Mouse (Mus musculus): ENCODE measurements around the gene Gm20518. TPM values are rescaled to one million over a fixed set of nuclear protein-coding genes. Genes with fewer than 3 reads are reported as not detected.
A peak's percentile ranks its signal among the peaks of the same experiment; 100 is the strongest.

Gm20518 gene
- total RNA-seq, 1 experiment from 2014 or later, result 0.30 TPM

- DNase-seq, result no peak
Observed at GRCm38 (mm10) chr16:17896091-17896490, 4.6 kb upstream of the Gm20518 start.

DNA sequence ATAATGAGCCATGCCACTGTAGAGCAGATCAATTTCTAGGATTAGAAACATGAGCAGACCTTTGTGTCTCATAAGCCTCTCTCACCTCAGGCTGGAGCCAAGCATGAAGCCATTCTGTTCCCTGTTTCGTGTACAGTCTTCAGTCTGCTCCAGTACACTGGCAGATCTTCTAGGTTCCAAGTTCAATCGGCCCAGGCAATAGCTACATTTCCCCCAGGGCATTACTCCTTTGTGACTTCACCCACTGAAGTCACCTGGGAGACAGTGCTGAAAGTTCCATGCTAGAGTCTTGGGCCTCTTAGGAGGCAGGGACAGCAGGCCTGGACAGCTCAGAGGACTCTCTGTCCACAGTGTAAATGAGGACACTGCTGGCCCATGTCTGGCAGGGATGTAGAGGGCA lies 2.5 kb upstream of the Gm20518 start, which contains the start of gene Tssk1:
Gene Tssk1, plus strand, starts transcription at position 301 of the 400 bp plus-strand sequence.
- DNase-seq, result no peak

GRCm38 (mm10) chr16:17892606-17893005 lies 1.1 kb upstream of the Gm20518 start:
- peak; percentile 20 for DNase-seq

- peak; percentile 89 for DNase-seq
Observed at GRCm38 (mm10) chr16:17890917-17891566, 429 bp downstream of the Gm20518 start.

DNA sequence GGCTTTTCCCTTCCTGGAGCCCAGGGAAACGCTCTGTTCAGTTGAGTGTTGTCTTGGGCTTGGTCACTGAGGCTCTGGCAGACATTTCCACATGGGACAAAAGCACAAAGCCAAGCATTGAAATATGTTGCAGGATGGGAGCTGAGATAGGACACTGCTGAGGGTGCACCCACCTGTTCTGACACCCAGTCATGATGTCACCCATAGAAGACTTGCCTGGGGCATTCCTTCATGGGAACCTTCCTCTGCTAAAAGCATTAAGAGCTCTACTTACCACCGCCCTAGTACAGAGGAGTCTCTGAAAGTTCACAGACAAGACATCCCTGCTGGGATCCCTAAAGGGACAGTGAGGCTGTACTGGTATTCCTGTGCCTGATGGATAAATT lies 1.1 kb downstream of the Gm20518 start:
- no peak for DNase-seq

- DNase-seq, result no peak
Observed at GRCm38 (mm10) chr16:17889689-17890341, 1.7 kb downstream of the Gm20518 start.

GRCm38 (mm10) chr16:17884116-17884515 lies 7.4 kb downstream of the Gm20518 start:
- no peak for DNase-seq

- DNase-seq, result no peak
Observed at GRCm38 (mm10) chr16:17882196-17882595, 9.3 kb downstream of the Gm20518 start.

DNA sequence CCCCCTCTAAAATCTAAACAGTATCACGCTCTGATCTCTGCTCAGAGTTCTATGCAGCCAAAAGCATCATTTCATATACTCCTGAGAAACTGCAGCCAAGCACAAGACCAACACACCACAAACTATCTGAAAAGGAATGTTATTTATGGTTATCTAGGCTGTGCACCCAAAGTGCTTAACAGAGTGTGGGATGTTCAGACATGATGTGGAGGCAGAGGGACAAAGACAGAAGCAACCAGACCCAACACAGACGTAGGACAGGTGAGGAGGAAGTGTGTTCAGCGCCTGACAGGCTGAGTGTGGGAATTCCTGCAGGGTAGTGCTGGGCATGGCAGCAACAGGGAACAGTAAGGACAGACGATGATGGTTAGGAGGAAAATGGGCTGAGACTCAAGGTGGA lies 11.9 kb downstream of the Gm20518 start:
- no peak for DNase-seq

- no peak for DNase-seq
Observed at GRCm38 (mm10) chr16:17876096-17876495, 15.4 kb downstream of the Gm20518 start.

- DNase-seq, result no peak
Observed at GRCm38 (mm10) chr16:17875174-17875573, 16.3 kb downstream of the Gm20518 start.

DNA sequence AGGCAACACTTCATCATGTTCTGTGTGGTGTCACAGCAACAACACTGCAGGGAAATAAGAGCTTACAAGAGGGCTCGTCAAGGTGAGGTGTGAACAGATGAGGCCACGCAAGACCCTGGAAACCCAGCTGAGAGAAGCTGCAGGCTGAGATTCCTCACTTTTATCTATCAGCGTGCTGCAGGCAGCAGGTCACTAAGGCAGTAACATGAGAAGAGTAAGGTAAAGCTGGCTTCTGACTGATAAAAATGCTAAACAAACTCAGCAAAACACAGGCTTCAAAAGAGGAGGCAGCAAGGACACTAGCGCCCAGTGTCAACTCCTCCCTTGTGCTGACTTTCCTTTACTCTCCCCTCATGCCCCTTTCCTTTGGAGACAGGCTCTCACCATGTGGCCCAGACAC lies 18.5 kb downstream of the Gm20518 start:
- DNase-seq, result no peak

- no peak for DNase-seq
Observed at GRCm38 (mm10) chr16:17871248-17871647, 20.2 kb downstream of the Gm20518 start.

DNA sequence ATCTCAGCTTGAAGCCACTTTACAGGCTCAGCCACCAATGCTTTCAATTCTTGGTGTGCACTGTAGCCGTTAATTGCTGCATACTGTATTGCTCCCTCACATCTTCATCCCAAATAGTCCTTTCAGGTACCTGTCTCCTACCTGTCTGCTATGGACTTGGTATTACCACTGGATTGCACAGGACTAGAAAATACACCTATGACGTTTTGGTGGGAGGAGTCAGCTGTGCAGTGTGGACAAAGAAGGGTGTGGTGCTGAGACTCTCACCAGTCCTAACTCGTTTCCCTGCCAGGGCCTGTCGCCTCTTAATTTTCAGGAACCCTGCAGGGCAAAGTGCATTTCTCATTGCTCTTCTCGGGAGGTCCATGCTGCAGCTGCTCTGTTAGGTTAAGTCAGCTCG lies 25.7 kb downstream of the Gm20518 start:
- DNase-seq, result no peak

- DNase-seq, result no peak
Observed at GRCm38 (mm10) chr16:17865293-17865692, 26.2 kb downstream of the Gm20518 start.

GRCm38 (mm10) chr16:17858592-17858991 lies 32.9 kb downstream of the Gm20518 start:
- no peak for DNase-seq

GRCm38 (mm10) chr16:17857157-17857556 lies 34.3 kb downstream of the Gm20518 start:
- DNase-seq, result no peak

DNA sequence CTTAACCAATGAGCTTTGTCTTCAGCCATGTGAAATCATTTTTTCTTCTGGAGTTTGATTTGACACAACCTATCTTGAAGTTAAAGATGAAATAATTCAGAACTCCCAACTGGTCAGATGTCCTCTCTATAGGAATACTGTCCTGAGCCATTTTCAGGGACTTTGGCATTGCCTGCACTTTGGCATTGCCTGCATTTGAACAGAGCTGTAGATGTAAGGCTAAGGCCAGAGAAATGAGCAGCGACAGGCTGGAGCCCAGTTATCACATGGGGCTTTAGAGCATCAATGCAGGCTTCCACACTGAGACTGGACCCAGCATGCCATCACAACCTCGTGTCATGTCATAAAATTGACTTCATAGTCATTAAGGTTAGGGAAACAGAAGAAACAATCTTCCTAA lies 38.2 kb downstream of the Gm20518 start:
- no peak for DNase-seq

- DNase-seq, result no peak
Observed at GRCm38 (mm10) chr16:17851860-17852259, 39.6 kb downstream of the Gm20518 start.

- no peak for DNase-seq
Observed at GRCm38 (mm10) chr16:17851331-17851730, 40.1 kb downstream of the Gm20518 start.

DNA sequence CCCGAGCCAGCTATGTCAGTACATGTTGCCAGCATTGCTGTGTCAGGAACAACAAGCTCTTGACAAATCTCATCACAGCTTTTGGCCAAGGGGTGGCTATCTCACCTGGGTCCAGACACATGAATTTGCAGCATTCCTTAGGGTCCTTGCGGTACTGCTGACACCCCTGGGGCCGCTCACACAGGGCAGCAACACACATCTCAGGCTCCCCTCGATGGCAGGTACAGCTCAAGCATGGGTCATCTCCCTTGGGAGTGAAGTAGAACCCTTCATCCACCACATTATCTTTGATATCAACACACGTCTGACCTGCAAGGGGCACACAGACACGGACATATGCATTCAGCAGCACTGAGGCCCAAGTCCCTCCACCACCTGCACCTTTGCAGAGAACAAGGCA lies 42.0 kb downstream of the Gm20518 start:
- no peak for DNase-seq

- no peak for DNase-seq
Observed at GRCm38 (mm10) chr16:17848928-17849327, 42.5 kb downstream of the Gm20518 start.

DNA sequence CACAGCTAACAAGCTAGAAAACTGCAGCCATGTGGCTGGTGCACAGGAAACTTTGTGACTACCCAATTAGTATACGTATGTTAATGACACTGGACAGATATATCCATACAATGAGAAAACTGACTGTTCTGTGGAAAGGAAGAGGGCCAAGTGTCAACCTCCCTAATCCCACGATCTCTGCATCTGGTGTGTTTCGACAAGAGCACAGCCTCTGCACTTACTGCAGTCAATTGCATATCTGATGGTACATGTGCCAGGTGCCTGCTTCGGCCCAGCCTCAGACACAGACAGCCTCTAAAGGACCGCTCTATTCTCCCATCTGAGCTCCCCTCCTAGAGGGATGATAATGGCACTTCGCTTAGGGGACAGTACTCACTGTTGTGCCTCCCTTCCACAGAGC lies 43.0 kb downstream of the Gm20518 start:
- DNase-seq, result no peak

- no peak for DNase-seq
Observed at GRCm38 (mm10) chr16:17843701-17844365, 47.6 kb downstream of the Gm20518 start.

All from adrenal gland, postnatal 25 days (tissue).